Mouse (Mus musculus): Measurements from ENCODE around the gene Mast4.

GRCm38 (mm10) chr13:102837427-102837826 lies 496.9 kb downstream of the Mast4 start:
- no peak for TF ChIP-seq CTCF (IDR thresholded peaks at IDR 0.05)
- no peak for TF ChIP-seq EP300 (IDR thresholded peaks at IDR 0.05; ENCODE audit: insufficient read depth, low read depth, low read length)

Data from heart, adult 2 months (tissue).